Mouse (Mus musculus) MEL (cell line): ENCODE measurements at regions not wholly inside any gene's neighbourhood (a gene's known extent, or its start where the extent isn't known, plus 50 kb on each side); places are given as distances from the start of the nearest gene placed in this dataset.

Experiments used
- CTCF ChIP-seq, 3 experiments: IDR thresholded peaks in 2 of 3; conservative IDR thresholded peaks in 1 of 3; 2 replicates each; pipeline ENCODE4 v1.5.1; 2011 to 2012; ENCODE audit warnings: low read length in 3 of 3, low read depth in 2 of 3, mild to moderate bottlenecking in 2 of 3, improper control_type of control experiment in 1 of 3, inconsistent platforms in 1 of 3, mixed read lengths in 1 of 3, moderate library complexity in 1 of 3; ENCODE audit not compliant: control insufficient read depth in 1 of 3, insufficient read depth in 1 of 3, poor library complexity in 1 of 3, severe bottlenecking in 1 of 3
- POLR2A ChIP-seq, 2 experiments: IDR thresholded peaks; 2 replicates each; pipeline ENCODE4 v1.6.1; 2011 to 2012; ENCODE audit warnings: low read length in 2 of 2, mild to moderate bottlenecking in 2 of 2, control low read depth in 1 of 2, improper control_type of control experiment in 1 of 2, low read depth in 1 of 2, moderate library complexity in 1 of 2; ENCODE audit not compliant: control insufficient read depth in 1 of 2, insufficient read depth in 1 of 2, poor library complexity in 1 of 2
- POLR2AphosphoS2 ChIP-seq: IDR thresholded peaks from 2 replicates; pipeline ENCODE4 v1.6.1; 2011; ENCODE audit warnings: low read length, improper control_type of control experiment

DNA sequence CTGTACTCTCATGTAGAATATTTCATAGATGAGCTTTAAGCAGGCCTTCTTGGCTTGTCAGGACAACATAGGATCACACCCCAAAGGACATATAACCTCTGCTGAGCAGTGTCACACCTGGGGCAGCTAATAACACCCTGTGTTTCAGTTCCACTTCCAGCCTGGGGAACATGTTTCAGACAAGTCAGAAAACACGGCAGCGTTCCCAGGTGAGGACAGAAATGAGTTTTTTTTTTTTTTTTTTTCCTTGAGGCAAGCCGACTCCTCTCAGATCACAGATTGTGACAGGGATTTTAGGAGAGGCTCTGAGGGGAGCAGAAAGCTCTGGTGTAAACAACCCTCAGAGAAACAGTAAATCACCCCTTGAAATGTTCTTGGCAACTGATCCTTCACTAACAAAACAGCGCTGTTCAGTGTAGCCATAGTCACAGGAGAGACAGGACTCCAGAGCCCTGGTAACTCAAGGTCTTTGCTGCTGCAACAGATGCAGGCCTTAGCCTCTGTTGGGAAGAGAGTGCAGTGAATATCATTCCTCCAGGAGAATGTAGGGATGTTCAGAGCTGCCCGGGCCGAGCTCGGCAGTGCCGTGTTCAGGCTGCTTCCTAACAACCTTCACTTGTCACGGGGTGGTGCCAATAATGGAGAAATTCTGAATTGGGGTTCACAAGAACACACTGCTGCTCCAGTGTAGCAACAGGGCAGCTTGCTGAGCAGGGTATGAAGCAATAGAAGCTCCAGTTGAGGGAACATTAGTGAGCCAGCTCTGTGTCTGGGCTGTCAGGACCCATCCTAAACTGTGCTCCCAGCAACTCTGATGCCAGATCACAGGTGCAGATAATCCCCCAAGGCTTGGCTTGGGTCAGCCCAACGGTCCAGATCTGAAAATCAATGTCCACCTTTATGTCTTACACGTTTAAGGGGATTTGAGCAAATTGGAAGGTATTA lies 177.1 kb upstream of the Eif4g2 start:
- TF ChIP-seq POLR2A (IDR thresholded peaks at IDR 0.05; ENCODE audit: control insufficient read depth in 1 of 2, insufficient read depth in 1 of 2, low read depth in 1 of 2, low read length in 2 of 2, poor library complexity in 1 of 2) = no peak
- TF ChIP-seq CTCF (IDR thresholded peaks at IDR 0.05 in 2 of 3, conservative IDR thresholded peaks at IDR 0.05 in 1 of 3; ENCODE audit: control insufficient read depth in 1 of 3, insufficient read depth in 1 of 3, low read depth in 2 of 3, low read length in 3 of 3, poor library complexity in 1 of 3, severe bottlenecking in 1 of 3) = no peak
- no peak for TF ChIP-seq POLR2AphosphoS2
